Mouse (Mus musculus): ENCODE results near the gene Dstn. TPM values are rescaled to one million over a fixed set of nuclear protein-coding genes. Genes with fewer than 3 reads are reported as not detected.
A peak's percentile ranks its signal among the peaks of the same experiment; 100 is the strongest.

The Dstn gene
- polyA plus RNA-seq, 1 experiment from 2014 or later: 366 TPM

GRCm38 (mm10) chr2:143899470-143900220 is 15.5 kb upstream of the Dstn start:
- no peak for ATAC-seq (ENCODE audit: low FRiP score)
- 94% methylated on average over 9 of the region's 9 CpGs for WGBS
- Histone ChIP-seq H3K4me2 (no peak overlapping the region), H3K27me3 (no peaks in the 10 kb centered on the region), H3K9me3 (no peaks in the 10 kb centered on the region), H3K4me3 (replicated peaks) (no peak overlapping the region), H3K4me1 (no peaks in the 10 kb centered on the region), H3K9ac (no peak overlapping the region), H3K36me3 (replicated peaks) (no peaks in the 10 kb centered on the region), H3K27ac (no peak overlapping the region)

GRCm38 (mm10) chr2:143900821-143901351 is 14.2 kb upstream of the Dstn start:
- Histone ChIP-seq H3K4me1 (no peaks in the 10 kb centered on the region), H3K27ac (no peak overlapping the region), H3K9me3 (no peaks in the 10 kb centered on the region), H3K36me3 (replicated peaks) (no peaks in the 10 kb centered on the region), H3K9ac (no peak overlapping the region), H3K4me2 (no peak overlapping the region), H3K27me3 (no peaks in the 10 kb centered on the region), H3K4me3 (replicated peaks) (no peak overlapping the region)
- no peak for ATAC-seq (ENCODE audit: low FRiP score)
- WGBS: 80% methylated on average over 5 of the region's 5 CpGs

GRCm38 (mm10) chr2:143903376-143904045 is 11.6 kb upstream of the Dstn start:
- Histone ChIP-seq H3K9ac (no peak overlapping the region), H3K36me3 (replicated peaks) (no peaks in the 10 kb centered on the region), H3K4me1 (no peaks in the 10 kb centered on the region), H3K27ac (no peak overlapping the region), H3K4me2 (no peak overlapping the region), H3K27me3 (no peaks in the 10 kb centered on the region), H3K9me3 (no peaks in the 10 kb centered on the region), H3K4me3 (replicated peaks) (no peak overlapping the region)
- 80% methylated on average over 9 of the region's 9 CpGs for WGBS
- no peak for ATAC-seq (ENCODE audit: low FRiP score)

GRCm38 (mm10) chr2:143904896-143905295 is 10.2 kb upstream of the Dstn start:
- Histone ChIP-seq H3K36me3 (replicated peaks) (no peaks in the 10 kb centered on the region), H3K4me1 (no peaks in the 10 kb centered on the region), H3K4me2 (no peak overlapping the region), H3K27ac (no peak overlapping the region), H3K4me3 (replicated peaks) (no peak overlapping the region), H3K9me3 (no peaks in the 10 kb centered on the region), H3K9ac (no peak overlapping the region), H3K27me3 (no peaks in the 10 kb centered on the region)
- 89% methylated on average over 5 of the region's 5 CpGs for WGBS
- no peak for ATAC-seq (ENCODE audit: low FRiP score)

- ATAC-seq (ENCODE audit: low FRiP score): no peak
- Histone ChIP-seq H3K36me3 (replicated peaks) (no peaks in the 10 kb centered on the region), H3K4me3 (replicated peaks) (no peak overlapping the region), H3K9ac (no peak overlapping the region), H3K9me3 (no peaks in the 10 kb centered on the region), H3K4me1 (no peaks in the 10 kb centered on the region), H3K27me3 (no peaks in the 10 kb centered on the region), H3K4me2 (no peak overlapping the region), H3K27ac (no peak overlapping the region)
- 82% methylated on average over 2 of the region's 2 CpGs for WGBS
These were observed 5.9 kb upstream of the Dstn start for GRCm38 (mm10) chr2:143909230-143909629.

GRCm38 (mm10) chr2:143912199-143912598 is 2.9 kb upstream of the Dstn start:
- Histone ChIP-seq H3K27me3 (no peaks in the 10 kb centered on the region), H3K36me3 (replicated peaks) (no peaks in the 10 kb centered on the region), H3K4me2 (no peak overlapping the region), H3K9me3 (no peaks in the 10 kb centered on the region), H3K27ac (no peak overlapping the region), H3K4me3 (replicated peaks) (no peak overlapping the region), H3K9ac (no peak overlapping the region), H3K4me1 (peaks cover 10% of the 10 kb centered on the region)
- 87% methylated on average over 2 of the region's 2 CpGs for WGBS
- ATAC-seq (ENCODE audit: low FRiP score): no peak

- Histone ChIP-seq H3K9ac (peak overlapping the region; percentile 82), H3K4me3 (replicated peaks) (peak overlapping the region; percentile 79), H3K27me3 (no peaks in the 10 kb centered on the region), H3K27ac (peak overlapping the region; percentile 98), H3K4me2 (peak overlapping the region; percentile 72), H3K4me1 (peaks cover 23% of the 10 kb centered on the region), H3K9me3 (no peaks in the 10 kb centered on the region), H3K36me3 (replicated peaks) (no peaks in the 10 kb centered on the region)
- 7% methylated on average over 10 of the region's 10 CpGs for WGBS
- no peak for ATAC-seq (ENCODE audit: low FRiP score)
These were observed 899 bp upstream of the Dstn start for GRCm38 (mm10) chr2:143914221-143914620.

GRCm38 (mm10) chr2:143915600-143916135 is 548 bp downstream of the Dstn start:
- Histone ChIP-seq H3K27ac (peak overlapping the region; percentile 98), H3K27me3 (no peaks in the 10 kb centered on the region), H3K36me3 (replicated peaks) (no peaks in the 10 kb centered on the region), H3K4me1 (peaks cover 23% of the 10 kb centered on the region), H3K4me3 (replicated peaks) (peak overlapping the region; percentile 79), H3K4me2 (peak overlapping the region; percentile 72), H3K9me3 (no peaks in the 10 kb centered on the region), H3K9ac (peak overlapping the region; percentile 82)
- under 1% methylated on average over 32 of the region's 32 CpGs for WGBS
- peak; percentile 62 for ATAC-seq (ENCODE audit: low FRiP score)

- no peak for ATAC-seq (ENCODE audit: low FRiP score)
These were observed 1.1 kb downstream of the Dstn start for GRCm38 (mm10) chr2:143916229-143916628.

GRCm38 (mm10) chr2:143917622-143918021 is 2.5 kb downstream of the Dstn start:
- no peak overlapping the region for H3K9ac ChIP-seq
- H3K27me3 ChIP-seq: no peaks in the 10 kb centered on the region
- no peak overlapping the region for H3K27ac ChIP-seq
- peaks cover 27% of the 10 kb centered on the region for H3K4me1 ChIP-seq
- no peaks in the 10 kb centered on the region for H3K36me3 ChIP-seq (replicated peaks)
- 88% methylated on average over 5 of the region's 5 CpGs for WGBS
- H3K9me3 ChIP-seq: no peaks in the 10 kb centered on the region
- no peak overlapping the region for H3K4me3 ChIP-seq (replicated peaks)
- no peak overlapping the region for H3K4me2 ChIP-seq
- ATAC-seq (ENCODE audit: low FRiP score): no peak

More at GRCm38 (mm10) chr2:143916229-143916628, 1.1 kb downstream of the Dstn start:
- no peaks in the 10 kb centered on the region for H3K9me3 ChIP-seq
- peak overlapping the region; percentile 98; the same call in 1 of the 2 replicates for H3K27ac ChIP-seq
- H3K4me1 ChIP-seq: peaks cover 27% of the 10 kb centered on the region
- H3K4me2 ChIP-seq: peak overlapping the region; percentile 72
- H3K27me3 ChIP-seq: no peaks in the 10 kb centered on the region
- H3K4me3 ChIP-seq (replicated peaks): peak overlapping the region; percentile 79
- WGBS: 11% methylated on average over 5 of the region's 5 CpGs
- H3K36me3 ChIP-seq (replicated peaks): no peaks in the 10 kb centered on the region
- H3K9ac ChIP-seq: peak overlapping the region; percentile 82

GRCm38 (mm10) chr2:143918831-143919502 is 3.8 kb downstream of the Dstn start:
- 62% methylated on average over 4 of the region's 4 CpGs for WGBS
- peaks cover 27% of the 10 kb centered on the region for H3K4me1 ChIP-seq

GRCm38 (mm10) chr2:143924085-143924484 is 9.0 kb downstream of the Dstn start:
- 82% methylated on average over 7 of the region's 7 CpGs for WGBS
- no peak for ATAC-seq (ENCODE audit: low FRiP score)
- H3K4me1 ChIP-seq: peaks cover 4% of the 10 kb centered on the region
- H3K9me3 ChIP-seq: no peaks in the 10 kb centered on the region
- no peak overlapping the region for H3K4me3 ChIP-seq (replicated peaks)
- no peak overlapping the region for H3K4me2 ChIP-seq
- no peaks in the 10 kb centered on the region for H3K36me3 ChIP-seq (replicated peaks)
- no peak overlapping the region for H3K27ac ChIP-seq
- H3K27me3 ChIP-seq: no peaks in the 10 kb centered on the region
- no peak overlapping the region for H3K9ac ChIP-seq

More at GRCm38 (mm10) chr2:143918831-143919502, 3.8 kb downstream of the Dstn start:
- Histone ChIP-seq H3K36me3 (replicated peaks) (no peaks in the 10 kb centered on the region), H3K27ac (no peak overlapping the region), H3K4me2 (no peak overlapping the region), H3K4me3 (replicated peaks) (no peak overlapping the region), H3K27me3 (no peaks in the 10 kb centered on the region), H3K9me3 (no peaks in the 10 kb centered on the region), H3K9ac (no peak overlapping the region)
- ATAC-seq (ENCODE audit: low FRiP score): no peak

All from forebrain, embryonic 12.5 days (tissue).